Mouse (Mus musculus): ENCODE measurements around the gene Krtap4-2. TPM values are rescaled to one million over a fixed set of nuclear protein-coding genes. Genes with fewer than 3 reads are reported as not detected.

Krtap4-2 gene
- not detected for total RNA-seq (2023)

DNA sequence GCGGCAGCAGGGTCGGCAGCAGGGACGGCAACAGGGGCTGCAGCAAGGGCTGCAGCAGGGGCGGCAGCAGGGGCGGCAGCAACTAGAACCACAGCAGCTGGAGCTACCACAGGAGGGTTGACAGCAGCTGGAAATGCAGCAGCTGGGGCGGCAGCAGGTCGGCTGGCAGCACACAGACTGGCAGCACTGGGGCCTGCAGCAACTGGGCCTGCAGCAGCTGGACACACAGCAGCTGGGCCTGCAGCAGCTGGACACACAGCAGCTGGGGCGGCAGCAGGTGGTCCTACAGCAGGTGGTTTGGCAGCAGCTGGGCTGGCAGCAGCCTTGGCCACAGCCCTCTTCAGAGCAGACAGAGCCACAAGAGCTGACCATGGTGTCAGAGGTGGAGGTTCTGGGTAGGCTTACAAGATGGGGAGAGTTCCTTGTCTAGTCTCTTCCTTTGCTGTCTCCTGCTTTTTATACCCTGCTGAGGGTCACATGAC, at the start of gene Krtap4-2:
Gene Krtap4-2 (minus strand): TSS at position 432 of the 482 bp plus-strand sequence.

DNA sequence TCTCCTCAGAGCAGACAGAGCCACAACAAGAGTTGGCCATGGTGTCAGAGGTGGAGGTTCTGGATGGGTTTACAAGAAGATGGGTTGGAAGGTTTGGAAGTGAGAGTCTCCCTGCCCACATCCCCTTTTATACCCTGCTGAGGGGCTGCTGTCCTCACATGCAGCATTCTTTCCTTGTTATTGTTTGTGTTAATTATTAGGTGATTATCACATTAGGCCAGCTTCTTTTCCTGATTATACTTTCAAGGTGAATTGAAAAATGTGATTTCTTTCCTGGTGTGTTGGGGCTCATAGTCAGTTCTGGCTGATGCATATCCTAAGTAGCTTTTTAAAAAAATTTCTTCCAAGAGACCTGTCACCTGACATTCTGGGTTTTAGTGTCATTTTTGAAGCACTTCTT, 31.0 kb upstream of the Krtap4-2 start, which contains the start of gene Krtap4-6:
Gene Krtap4-6 (minus strand): TSS at position 101 of the 400 bp plus-strand sequence.

DNA sequence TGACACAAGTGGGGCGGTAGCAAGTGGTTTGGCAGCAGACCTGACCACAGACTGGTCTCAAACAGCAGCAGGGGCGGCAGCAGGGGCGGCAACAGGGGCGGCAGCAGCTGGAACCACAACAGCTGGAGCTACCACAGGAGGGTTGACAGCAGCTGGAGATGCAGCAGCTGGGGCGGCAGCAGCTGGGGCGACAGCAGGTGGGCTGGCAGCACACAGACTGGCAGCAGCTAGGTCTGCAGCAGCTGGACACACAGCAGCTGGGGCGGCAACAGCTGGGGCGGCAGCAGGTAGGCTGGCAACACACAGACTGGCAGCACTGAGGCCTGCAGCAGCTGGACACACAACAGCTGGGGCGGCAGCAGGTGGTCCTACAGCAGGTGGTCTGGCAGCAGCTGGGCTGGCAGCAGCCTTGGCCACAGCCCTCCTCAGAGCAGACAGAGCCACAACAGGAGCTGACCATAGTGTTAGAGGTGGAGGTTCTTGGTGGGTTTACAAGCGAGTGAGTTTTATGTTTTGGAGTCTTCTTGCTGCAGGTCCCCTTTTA, 23.7 kb upstream of the Krtap4-2 start, which contains the start of gene Gm11563:
Gene Gm11563 (minus strand): TSS at position 494 of the 544 bp plus-strand sequence.

DNA sequence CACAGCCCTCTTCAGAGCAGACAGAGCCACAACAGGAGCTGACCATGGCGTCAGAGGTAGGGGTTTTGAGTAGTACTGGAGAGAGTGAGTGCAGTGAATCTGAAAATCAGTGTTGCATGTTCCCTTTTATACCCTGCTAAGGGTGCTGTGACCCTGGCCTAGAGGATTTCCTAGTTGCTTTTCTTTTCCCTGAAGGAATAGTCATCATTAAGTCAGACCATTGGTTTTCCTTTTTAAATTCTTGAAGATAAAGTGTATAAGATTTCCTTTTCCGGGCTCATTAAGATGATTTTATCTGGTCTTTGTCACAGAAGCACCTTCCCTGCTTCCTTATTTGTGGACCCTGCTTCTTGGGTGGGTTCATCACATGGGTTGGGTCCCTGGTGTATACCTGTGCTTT, 15.3 kb upstream of the Krtap4-2 start, which contains the start of gene Gm11555:
Gene Gm11555 (minus strand): TSS at position 101 of the 400 bp plus-strand sequence.

DNA sequence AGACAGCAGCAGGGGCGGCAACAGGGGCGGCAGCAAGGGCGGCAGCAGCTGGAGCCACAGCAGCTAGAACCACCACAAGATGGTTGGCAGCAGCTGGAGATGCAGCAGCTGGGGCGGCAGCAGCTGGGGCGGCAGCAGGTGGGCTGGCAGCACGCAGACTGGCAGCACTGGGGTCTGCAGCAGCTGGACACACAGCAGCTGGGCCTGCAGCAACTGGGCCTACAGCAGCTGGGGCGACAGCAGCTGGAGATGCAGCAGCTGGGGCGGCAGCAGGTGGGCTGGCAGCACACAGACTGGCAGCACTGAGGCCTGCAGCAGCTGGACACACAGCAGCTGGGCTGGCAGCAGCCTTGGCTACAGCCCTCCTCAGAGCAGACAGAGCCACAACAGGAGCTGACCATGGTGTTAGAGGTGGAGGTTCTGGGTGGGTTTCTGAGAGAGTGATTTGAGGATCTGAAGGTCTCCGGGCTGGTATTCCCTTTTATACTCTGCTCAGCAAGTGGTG, 8.8 kb upstream of the Krtap4-2 start, which contains the start of gene Krtap4-7:
Gene Krtap4-7 (minus strand): TSS at position 455 of the 505 bp plus-strand sequence.

DNA sequence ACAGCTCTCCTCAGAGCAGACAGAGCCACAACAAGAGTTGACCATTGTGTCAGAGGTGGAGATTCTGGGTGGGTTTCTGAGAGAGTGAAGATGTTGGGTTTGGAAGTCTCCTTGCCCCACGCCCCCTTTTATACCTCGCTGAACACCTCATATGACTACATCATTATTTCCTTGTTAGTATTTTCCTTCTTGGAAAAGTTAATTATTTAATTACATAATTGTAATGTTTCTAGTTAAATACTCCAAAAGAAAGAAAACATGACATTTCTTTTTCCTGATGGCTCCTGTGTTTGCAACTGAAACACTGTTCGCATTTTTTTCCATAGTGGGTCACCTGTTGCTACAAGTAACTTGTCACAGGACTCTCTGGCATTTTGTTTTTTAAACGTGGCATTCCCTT, 6.7 kb downstream of the Krtap4-2 start, which contains the start of gene Krtap4-1:
Gene Krtap4-1 (minus strand): TSS at position 101 of the 400 bp plus-strand sequence.

DNA sequence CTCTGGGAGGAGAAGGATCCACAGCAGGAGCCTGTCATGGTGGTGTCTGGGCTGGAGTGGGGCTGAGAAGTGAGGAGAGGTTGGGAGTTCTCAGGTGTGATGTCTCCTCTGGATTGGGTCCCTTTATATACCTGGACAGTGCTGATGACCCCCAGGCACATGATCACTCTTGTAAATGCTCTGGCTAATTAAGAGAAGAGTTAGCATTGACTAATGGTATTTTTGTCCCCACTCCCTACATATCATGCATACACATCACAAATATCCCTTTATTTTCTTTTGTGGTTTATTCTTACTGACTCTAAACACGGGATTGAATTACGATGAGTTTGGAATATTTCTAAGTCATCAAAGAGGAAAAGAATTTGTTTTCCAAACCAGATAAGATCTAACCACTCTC, 14.5 kb downstream of the Krtap4-2 start, which contains the start of gene Gm11562:
Gene Gm11562 (minus strand): TSS at position 101 of the 400 bp plus-strand sequence.

DNA sequence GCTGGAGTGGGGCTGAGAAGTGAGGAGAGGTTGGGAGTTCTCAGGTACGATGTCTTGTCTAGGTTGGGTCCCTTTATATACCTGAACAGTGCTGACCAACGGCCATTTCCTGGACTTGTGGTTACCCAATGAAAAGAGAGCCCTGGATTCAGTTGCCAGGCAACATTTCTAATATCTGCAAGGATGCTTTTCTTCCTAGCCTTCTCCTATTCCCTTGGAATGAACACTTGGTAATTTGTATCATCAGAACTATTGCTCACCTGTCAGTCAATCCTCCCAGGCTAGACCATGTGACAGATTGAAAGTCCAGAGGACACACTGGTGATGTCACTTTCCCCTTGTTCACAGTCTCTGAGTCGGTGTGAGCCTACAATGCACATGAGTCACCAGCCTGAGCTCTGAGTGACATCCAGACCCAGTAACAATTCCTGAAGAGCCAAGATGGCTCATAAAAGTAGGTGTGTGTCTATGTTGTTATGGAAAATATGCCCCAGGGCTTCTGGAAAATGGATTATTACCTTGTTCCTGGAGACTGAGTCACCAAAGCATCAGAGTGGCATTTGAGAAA, 20.0 kb downstream of the Krtap4-2 start, which contains the start of gene Krtap2-4:
Gene Krtap2-4 (minus strand): TSS at position 51 of the 568 bp plus-strand sequence.

DNA sequence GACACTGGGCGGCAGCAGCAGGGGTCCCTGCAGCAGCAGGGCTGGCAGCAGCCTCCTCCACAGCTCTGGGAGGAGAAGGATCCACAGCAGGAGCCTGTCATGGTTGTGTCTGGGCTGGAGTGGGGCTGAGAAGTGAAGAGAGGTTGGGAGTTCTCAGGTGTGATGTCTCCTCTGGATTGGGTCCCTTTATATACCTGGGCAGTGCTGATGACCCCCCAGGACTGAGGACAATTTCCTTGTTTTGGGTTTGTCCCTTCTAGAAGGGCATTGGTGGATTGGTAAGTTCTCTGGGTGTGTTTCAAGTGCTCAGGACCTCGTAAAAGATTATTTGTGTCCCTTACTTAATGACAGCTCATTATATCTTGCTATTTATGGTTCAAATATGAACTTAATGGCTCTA, 24.8 kb downstream of the Krtap4-2 start, which contains the start of gene Gm11937:
Gene Gm11937 (minus strand): TSS at position 101 of the 400 bp plus-strand sequence.

DNA sequence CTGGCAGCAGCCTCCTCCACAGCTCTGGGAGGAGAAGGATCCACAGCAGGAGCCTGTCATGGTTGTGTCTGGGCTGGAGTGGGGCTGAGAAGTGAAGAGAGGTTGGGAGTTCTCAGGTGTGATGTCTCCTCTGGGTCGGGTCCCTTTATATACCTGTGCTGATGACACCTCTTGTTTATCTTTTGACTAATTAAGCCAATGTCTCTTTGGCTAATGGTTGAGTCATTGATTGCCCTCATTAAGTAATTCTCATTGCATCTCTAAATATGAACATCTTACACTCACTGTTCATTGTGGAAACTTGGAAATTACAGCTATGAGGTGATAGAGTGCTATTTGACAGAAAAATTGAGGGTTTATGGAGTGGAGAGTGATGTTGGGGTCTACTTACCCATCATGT, 31.7 kb downstream of the Krtap4-2 start, which contains the start of gene Gm11938:
Gene Gm11938 (minus strand): TSS at position 101 of the 400 bp plus-strand sequence.

DNA sequence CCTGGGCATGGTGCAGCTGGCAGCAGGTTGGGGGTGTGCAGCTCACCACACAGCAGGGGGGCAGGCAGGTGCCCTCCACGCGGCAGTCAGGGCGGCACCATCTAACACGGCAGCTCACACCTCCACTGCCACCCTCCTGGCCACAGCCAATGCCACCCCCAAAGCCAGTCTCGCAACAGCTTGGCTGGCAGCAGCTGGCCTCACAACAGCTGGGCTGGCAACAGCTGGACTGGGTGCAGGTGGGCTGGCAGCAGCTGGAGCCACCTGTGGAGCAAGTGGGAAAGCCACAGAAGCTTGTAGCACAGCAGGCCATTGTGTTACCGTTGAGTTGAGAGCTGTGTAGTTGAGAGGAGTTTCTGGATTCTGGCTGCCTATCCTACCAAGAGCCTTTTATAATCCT, 37.1 kb downstream of the Krtap4-2 start, which contains the start of gene Krtap9-3:
Gene Krtap9-3 (minus strand): TSS at position 364 of the 400 bp plus-strand sequence.

DNA sequence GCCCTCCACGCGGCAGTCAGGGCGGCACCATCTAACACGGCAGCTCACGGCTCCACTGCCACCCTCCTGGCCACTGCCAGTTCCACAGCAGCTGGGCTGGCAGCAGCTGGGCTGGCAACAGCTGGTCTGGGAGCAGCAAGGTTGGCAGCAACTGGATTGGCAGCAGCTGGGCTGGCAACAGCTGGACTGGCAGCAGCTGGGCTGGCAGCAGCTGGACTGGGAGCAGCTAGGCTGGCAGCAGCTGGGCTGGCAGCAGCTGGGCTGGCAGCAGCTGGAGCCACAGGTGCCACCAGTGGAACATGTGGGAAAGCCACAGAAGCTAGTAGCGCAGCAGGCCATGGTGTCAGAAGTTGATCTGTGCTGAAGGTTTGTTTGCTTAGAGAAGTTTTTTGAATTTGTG, 43.9 kb downstream of the Krtap4-2 start, which contains the start of gene Krtap1-3:
Gene Krtap1-3 (minus strand): TSS at position 359 of the 400 bp plus-strand sequence.

Other genes with a start within 250 kb of the Krtap4-2 start
- 1.2 TPM for gene Krt10, start 245.7 kb downstream of the Krtap4-2 start, total RNA-seq (2023)
- gene Krt12, start 212.8 kb downstream of the Krtap4-2 start, total RNA-seq (2023) = not detected
- not detected for gene Krt20, start 196.9 kb downstream of the Krtap4-2 start, total RNA-seq (2023)
- not detected for gene Krt23, start 141.9 kb downstream of the Krtap4-2 start, total RNA-seq (2023)
- not detected for gene Krt39, start 113.7 kb downstream of the Krtap4-2 start, total RNA-seq (2023)
- not detected for gene Krt40, start 91.9 kb downstream of the Krtap4-2 start, total RNA-seq (2023)
- gene Krtap3-3, start 84.2 kb downstream of the Krtap4-2 start, total RNA-seq (2023) = not detected
- gene Krtap3-2, start 78.2 kb downstream of the Krtap4-2 start, total RNA-seq (2023) = not detected
- not detected for gene Gm11939, start 75.6 kb downstream of the Krtap4-2 start, total RNA-seq (2023)
- gene Krtap3-1, start 68.5 kb downstream of the Krtap4-2 start, total RNA-seq (2023) = not detected
- not detected for gene Krtap1-5, start 54.1 kb downstream of the Krtap4-2 start, total RNA-seq (2023)
- not detected for gene Krtap1-4, start 51.4 kb downstream of the Krtap4-2 start, total RNA-seq (2023)
- gene Krtap1-3, start 43.7 kb downstream of the Krtap4-2 start, total RNA-seq (2023) = not detected
- gene Krtap9-3, start 37.0 kb downstream of the Krtap4-2 start, total RNA-seq (2023) = not detected
- gene Gm11938, start 31.8 kb downstream of the Krtap4-2 start, total RNA-seq (2023) = not detected
- gene Gm11937, start 24.9 kb downstream of the Krtap4-2 start, total RNA-seq (2023) = not detected
- not detected for gene Krtap2-4, start 20.2 kb downstream of the Krtap4-2 start, total RNA-seq (2023)
- not detected for gene Gm11562, start 14.6 kb downstream of the Krtap4-2 start, total RNA-seq (2023)
- not detected for gene Krtap4-1, start 6.8 kb downstream of the Krtap4-2 start, total RNA-seq (2023)
- not detected for gene Krtap4-7, start 9.0 kb upstream of the Krtap4-2 start, total RNA-seq (2023)
- not detected for gene Gm11555, start 15.2 kb upstream of the Krtap4-2 start, total RNA-seq (2023)
- gene Gm11563, start 23.9 kb upstream of the Krtap4-2 start, total RNA-seq (2023) = not detected
- not detected for gene Krtap4-6, start 30.9 kb upstream of the Krtap4-2 start, total RNA-seq (2023)
- gene Gm14190, start 55.7 kb upstream of the Krtap4-2 start, total RNA-seq (2023) = not detected
- gene Gm14180, start 99.2 kb upstream of the Krtap4-2 start, total RNA-seq (2023) = not detected
- gene Gm11595, start 137.8 kb upstream of the Krtap4-2 start, total RNA-seq (2023) = not detected
- not detected for gene Krtap4-8, start 145.6 kb upstream of the Krtap4-2 start, total RNA-seq (2023)
- not detected for gene Krtap4-9, start 150.1 kb upstream of the Krtap4-2 start, total RNA-seq (2023)
- gene Gm11596, start 158.4 kb upstream of the Krtap4-2 start, total RNA-seq (2023) = not detected
- gene Gm11569, start 163.8 kb upstream of the Krtap4-2 start, total RNA-seq (2023) = not detected
- not detected for gene Gm11554, start 169.4 kb upstream of the Krtap4-2 start, total RNA-seq (2023)
- not detected for gene Krtap4-13, start 174.8 kb upstream of the Krtap4-2 start, total RNA-seq (2023)
- not detected for gene Gm11564, start 180.6 kb upstream of the Krtap4-2 start, total RNA-seq (2023)
- not detected for gene 2300003K06Rik, start 203.0 kb upstream of the Krtap4-2 start, total RNA-seq (2023)
- gene Krtap4-16, start 216.5 kb upstream of the Krtap4-2 start, total RNA-seq (2023) = not detected
- gene Gm11568, start 222.8 kb upstream of the Krtap4-2 start, total RNA-seq (2023) = not detected
- gene Gm11559, start 229.4 kb upstream of the Krtap4-2 start, total RNA-seq (2023) = not detected
- gene Krtap9-1, start 238.3 kb upstream of the Krtap4-2 start, total RNA-seq (2023) = not detected
- gene Gm11567, start 244.1 kb upstream of the Krtap4-2 start, total RNA-seq (2023) = not detected